Mouse (Mus musculus) right cerebral cortex, postnatal 4 days (tissue): ENCODE results near the gene Gtpbp10.
A peak's percentile ranks its signal among the peaks of the same experiment; 100 is the strongest.

ENCODE experiments used
- DNase-seq: peaks from one replicate; pipeline ENCODE4 v3.0.0-alpha.2; 2022

The Gtpbp10 gene

DNA sequence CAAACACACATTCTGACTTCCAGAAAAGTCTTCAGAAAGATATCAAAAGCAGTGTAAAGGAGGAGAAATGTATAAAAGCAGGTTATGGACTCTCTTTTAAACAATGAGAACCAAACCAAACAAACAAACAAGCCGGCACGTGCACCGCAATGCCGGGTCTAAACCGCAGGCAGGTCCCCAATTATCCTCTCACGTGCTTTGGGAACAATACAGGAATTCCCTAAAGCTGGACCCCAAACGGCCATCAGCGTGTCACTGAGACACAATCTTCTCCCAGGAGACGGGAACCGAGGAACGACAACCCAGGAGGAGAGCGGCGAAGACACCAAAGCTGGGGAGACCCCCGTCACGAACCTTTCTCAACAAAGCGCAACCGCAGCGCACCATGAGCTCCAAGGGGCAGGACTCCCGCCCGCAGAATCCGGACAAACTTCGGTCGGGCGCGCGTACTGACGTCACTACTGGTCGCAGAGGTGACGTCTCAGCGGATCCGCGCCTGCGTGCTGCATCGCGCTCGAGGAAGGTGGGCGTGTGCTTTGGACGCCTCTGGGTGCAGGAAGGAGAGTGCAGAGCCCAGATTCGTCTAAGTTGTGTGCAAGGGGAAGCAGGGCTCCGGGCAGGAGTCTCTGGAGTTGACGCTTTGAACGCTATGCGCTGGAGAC, at the start of gene Gtpbp10:
TSS of gene Gtpbp10 (minus strand) at position 460 of the 662 bp plus-strand sequence.
- peak; percentile 94 for DNase-seq

DNA sequence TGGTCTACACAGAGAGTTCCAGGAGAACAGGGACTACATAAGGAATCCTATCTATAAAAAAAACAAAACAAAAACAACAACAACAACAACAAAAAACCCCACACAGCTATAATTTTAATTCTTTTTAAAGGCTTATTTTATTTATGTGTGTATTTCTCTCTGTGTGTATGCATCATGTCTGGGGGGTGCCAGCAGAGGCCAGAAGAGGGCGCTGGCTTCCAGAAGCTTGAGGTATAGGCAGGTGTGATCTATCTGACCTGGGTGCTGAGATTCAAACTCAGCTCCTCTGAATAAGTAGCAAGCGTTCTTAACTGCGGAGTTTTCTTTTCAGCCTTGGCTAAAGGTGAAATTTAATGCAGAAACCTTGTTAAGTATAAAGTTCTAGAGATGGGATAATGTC, 28.3 kb upstream of the Gtpbp10 start:
- DNase-seq, result no peak

DNA sequence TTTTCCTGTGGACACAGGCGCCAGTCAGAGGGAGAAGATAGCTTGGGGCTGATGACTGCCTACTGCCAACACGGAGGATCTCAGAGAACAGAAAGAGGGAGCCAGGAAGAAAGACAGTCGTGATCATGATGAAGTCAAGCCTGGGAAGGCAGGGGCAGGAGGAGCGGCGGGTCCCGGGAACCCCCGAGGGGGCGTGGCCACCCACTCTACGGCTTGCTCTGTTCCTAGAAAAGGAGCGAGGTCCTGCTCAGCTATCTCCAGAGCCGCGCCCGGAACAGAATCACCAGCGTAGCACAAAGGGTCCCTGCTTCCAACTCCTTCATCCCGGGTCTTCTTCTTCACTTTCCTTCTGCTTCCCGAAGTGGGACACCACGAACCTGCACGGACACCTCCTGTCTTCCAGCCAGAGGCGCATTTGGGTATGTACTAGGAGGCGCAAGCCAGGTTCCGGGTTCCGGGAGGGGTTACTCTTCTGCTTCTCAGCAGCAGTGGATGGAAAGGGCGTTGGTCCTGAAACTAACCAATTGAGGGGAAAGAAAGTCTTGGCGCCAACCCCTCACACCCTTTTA, 14.5 kb upstream of the Gtpbp10 start, which contains the start of gene Gm8773:
TSS of gene Gm8773 (plus strand) at position 51 of the 569 bp plus-strand sequence.
- peak; percentile 53 for DNase-seq

DNA sequence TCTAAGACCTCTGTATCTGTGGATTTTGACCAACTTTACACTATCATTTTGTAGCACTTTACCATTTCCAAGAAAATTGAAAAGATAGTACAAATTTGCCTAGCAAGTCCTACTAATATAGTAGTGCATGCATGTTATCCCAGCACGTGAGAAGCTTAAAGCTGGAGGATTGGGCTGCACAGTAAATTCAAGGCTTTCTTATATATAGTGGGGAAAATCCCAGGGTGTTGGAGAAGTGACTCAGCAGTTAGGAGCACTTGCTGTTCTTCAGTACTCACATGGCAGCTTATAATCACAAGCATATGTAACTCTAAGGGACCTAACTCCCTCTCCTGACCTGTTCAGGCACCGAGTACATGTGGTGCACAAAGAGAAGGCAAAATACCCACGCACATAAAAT, 3.1 kb upstream of the Gtpbp10 start:
- no peak for DNase-seq

DNA sequence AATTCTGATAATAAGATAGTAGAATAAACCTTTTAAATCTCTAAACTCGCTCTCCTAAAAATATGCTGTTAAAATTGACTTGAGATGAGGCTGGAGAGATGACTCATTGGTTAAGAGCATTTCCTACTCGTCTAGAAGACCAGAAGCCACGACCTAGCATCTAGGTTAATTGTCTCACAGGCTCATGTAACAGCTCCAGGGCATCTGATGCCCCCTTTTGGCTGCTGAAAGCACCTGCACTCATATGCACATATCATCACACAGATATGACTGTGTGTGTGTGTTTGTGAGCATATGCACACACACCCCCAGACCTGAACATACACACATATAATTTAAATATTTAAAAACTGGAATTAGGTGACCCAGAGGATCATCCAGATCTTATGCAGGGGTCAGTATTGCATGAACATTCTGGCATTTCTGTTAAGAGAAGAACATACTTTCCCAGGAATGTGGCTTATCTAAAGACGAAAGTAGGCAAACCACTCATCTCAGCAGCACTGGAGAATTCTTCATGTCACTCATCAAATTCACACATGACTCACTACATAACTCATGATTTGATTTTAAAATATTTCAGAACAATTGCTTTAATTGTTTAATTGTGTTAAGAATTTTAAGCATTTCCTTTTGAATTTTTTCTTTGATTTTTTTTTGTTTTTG, 1.8 kb upstream of the Gtpbp10 start:
- DNase-seq, result no peak

DNA sequence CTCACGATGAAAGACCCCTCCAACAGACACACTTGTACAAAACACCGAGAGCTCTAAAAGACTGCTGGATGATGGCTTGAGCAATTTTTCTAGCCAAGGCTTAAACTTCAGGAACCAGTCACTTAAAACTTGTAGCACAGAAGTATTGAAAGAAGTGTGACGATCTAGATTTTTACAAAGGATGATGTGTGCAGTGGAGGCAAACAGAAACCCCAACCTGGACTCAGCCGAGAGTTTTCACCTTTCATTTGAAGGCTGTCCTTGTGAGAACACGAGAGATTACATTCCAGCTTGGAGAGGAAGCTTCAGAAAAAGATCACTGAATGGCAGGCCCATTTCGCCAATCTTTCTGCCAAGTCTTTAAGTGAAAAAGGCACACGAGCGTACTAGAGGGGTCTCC, 460 bp upstream of the Gtpbp10 start:
- no peak for DNase-seq

DNA sequence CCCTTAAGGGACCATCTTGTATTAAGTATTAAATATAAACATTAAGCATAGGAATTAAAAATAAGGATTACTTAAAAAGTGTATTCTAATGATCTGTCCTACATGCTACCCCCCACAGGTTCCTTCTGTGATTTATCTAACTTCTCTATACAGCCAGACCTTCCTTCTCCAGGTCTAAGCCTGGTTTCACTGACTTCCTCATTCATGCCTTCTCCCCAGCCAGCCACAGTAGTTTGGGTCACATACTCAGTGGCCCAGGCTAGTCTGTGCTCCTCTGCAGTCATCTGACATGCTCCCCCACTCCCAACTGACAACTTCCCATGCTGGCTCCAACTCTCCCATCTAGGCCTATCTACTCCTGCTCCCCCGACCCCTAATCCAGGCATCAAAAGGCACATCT, 8.2 kb downstream of the Gtpbp10 start:
- no peak for DNase-seq

DNA sequence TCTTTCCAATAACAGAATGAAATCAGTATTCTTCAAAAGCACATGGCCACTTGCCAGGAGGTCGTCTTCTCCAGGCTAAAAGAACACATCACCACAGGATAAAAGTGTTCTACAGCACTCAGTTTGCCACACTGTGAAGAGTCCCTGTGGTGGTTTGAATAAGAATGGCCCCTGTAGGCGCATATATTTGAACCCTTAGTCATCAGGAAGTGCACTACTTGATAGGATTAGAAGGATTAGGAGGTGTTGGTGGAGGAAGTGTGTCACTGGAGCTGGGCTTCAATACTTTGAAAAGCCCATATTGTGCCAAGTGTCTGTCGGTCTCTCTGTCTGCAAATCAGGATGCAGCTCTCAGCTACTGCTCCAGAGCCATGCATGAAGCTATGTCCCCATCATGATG, 19.0 kb downstream of the Gtpbp10 start:
- DNase-seq, result no peak

DNA sequence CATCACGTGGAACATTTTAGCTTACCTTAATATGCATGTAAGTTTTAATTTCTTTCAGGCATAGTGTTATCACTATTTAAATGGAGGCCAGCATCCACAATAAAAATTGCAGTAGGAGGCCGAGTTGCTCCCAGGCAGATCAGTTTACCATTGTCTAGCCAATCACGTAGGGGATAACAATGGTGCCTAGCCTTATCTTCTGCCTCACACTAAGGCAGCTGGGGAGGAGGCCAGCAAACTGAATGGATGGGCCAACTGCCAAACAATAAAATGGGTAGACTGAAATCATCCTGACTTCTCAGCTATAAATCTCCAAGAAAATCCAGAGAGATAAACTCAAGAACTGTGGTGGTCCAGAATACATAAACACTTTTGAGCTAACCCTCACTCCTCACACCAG, 19.6 kb downstream of the Gtpbp10 start:
- DNase-seq, result no peak

DNA sequence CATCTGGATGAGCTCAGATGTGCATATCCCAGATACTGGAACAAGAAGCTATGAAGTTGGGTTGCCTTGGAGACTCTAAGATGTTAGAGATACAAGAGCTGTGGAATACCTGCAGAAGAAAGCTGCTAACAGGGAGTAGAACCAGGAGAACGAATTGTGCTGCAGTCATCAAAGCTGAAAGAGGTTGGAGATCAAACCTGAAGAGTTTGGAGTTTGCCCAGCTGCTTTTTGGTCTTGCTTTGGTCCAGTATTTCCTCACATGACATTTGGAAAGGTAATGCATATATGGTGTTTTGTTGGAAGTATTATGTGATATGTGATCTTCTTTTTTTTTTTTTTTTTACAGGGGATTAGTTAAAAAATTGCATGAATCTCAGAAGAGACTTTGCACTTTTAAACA, 23.2 kb downstream of the Gtpbp10 start:
- DNase-seq, result no peak

DNA sequence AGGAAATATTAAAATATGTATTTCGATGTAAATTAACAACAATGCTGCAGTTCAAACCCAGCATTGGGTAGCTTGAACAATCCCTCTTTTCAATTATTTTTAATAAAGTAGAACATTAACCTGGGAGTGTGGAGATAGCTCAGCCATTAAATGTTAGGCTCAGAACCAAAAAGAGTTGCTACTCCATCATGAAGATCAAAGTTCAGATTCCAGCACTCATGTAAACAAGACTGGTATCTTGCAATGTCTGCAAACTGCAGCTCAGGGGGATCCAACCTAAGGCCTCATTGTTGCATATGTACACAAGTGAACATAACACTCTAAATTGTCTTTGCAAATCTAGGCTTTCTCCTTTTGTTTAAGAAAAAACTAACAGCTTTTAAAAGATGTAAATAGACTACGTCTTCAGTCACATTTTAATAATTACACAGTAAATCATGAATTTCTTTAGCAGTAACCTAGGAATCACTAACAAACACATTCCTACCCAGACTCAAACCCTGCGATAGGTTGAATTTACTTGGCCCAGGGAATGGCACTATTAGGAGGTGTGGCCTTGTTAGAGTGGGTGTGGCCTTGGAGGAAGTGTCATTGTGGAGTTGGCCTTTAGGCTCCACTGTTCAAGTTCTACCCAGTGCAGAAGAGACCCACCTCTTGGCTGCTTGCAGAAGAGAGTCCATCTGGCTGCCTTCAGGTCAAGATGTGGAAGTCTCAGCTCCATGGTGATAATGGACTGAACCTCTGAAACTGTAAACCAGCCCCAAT, 25.5 kb downstream of the Gtpbp10 start:
- no peak for DNase-seq

DNA sequence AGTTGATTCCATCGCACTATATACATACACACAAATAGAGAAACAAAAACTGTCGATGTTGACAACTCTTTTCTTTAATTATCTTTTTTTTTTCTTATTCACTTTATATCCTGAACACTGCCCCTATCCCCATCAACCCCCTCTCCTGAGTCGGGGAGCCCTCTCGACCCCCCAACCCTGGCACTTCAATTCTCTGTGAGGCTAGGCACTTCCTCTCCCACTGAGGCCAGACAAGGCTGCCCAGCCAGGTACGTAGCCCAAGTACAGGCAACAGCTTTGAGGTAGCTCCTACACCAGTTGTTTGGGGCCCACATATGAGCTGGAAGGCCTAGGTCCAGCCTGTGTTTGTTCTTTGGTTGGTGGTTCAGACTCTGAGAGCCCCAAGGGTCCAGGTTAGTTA, 43.9 kb downstream of the Gtpbp10 start:
- no peak for DNase-seq

DNA sequence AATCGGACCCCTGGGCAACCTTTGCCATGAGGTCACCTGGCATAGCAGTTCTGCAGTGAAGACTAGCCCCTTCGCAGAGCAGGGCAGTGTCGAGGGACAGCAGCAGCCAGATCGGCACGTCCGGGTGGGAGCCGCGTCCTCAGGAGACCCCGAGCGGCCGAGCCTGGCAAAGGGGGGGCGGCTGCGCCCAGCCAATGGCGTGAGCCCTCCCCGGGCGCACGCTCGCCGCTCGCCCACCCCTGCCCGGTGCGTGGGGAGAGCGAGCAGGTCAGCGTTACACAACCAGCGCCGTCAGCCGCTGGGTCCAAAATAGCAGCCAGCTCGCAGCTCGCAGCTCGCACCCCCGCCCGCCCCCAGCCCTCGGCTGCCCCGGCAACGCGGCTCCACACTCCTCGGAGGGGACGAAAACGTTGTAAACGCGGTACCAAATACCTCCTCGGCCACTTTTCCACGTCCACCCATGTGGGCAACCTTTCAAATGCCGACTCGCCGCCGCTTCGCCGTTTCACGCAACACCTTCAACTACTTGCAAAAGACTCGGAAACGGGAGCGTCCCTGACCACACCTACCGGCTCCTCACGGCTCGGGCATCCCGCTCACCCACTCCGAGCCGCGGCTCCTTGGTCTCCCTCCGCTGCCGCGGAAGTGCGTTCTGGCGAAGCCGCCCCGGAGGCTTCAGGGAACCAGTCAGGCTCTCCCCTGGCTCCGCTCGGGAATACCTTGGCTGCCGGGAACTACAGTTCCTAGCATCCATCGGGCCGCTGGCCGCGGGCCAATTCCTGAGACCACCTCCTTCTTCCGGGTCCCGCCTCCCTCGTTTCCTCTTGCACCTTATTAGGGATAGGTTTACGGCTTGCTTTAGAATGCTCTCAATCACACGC, 44.9 kb downstream of the Gtpbp10 start, which contains the start of gene Cldn12:
TSS of gene Cldn12 (minus strand) at position 763 of the 881 bp plus-strand sequence.
- peak; percentile 99 for DNase-seq

DNA sequence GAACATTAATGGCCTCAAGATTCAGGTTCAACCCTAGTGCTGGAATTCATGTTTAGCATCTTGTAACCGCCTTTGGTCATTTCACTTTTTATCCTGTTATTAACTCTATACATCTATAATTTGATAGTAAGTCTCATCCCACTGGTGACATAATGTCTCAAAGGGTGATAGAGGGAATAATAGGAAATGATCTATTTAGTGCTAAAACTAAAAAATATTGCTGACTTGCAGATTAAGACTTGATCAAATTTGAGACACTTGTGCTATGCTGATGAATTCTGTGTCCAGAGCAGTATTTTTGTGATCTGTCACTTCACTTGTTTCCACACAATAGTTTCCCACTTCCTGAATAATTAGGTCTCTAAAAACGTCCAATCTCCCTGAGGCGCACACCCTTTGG, 47.9 kb downstream of the Gtpbp10 start:
- DNase-seq, result no peak

DNA sequence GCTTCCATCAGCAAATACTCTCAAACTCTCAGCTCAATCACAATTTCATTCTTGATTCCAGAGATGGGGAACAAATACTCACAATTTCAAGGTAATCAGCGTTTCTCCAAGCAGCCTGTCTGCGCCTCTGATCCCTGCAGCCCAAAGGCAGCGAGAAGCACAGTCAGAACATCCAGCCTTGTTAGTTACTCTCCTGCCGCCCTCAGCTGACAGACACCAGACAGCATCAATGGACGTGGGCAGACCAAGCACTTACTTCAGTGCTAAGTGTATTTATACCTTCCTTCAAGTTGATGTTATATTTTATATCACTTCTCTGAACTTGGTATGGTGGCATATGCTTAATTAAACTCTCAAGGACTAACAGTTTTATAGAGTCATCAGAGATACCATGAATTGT, 48.3 kb downstream of the Gtpbp10 start:
- DNase-seq, result no peak

DNA sequence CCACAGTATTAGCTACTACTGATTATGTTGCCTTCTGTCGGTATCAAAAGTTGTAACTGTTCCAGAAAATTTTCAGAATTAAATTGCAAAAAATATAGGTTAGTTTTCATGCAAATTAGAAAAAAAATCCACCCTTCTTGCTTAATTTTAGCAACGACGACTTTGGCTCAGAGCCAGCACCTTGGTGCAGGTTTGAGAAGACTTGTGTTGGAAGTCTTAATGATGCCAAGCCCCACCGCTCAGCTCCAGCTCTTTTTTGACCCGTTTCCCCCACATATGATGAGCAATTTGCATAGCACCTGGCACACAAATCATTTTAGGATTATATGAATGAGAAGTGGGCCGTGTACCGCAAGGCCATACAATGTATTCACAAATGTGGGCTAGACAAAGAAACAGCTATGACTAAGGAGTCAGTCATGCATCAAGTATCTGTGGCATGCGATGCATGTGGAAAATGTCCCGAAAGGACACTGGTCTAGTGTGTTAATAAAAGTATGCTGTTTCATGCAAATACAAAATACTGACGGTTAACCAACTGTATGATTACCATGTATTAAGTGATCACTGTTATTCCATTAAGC, 48.9 kb downstream of the Gtpbp10 start:
- peak; percentile 50 for DNase-seq

DNA sequence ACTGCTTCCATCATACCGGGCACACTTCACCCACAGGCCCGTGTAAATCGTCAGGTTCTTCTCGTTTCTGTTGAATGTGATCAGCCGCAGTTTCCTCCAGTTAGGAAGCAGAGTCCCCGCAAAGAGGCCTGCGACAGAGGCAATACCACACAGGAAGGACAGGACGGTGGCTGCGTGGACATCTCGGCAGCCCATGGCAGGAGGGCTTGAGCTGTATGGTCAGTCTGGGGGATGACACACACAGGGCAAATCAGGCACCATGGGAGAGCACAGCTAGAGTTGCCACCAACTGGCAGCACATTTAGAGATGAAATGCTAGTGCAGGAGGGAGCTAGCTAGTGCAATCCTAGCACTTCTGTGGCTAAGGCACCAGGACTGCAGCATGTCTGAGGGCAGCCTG, 51.1 kb downstream of the Gtpbp10 start:
- DNase-seq, result no peak

DNA sequence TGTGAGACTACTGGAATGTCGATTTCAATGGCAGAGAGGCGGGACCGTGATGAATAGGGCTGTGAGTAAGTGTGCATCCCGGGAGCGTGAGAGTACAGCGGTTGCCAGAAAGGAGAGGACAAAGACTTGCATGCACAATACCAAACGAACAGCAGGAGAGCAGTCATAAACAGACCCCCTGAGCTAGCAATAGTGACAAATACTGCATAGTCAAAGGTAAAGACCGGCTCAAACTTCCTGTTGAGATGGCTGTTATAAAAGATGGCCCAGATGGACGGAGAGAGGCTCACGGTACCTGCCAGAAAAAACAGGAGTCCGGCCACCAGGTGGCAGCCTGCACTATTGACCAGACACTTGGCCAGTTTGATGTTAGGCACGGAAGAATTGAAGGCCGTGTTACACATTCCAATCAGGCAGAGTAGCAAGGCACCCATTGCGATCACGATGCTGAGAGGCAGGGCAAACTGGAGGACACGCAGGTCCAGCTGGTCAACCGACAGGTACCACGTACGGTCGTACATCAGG, 51.6 kb downstream of the Gtpbp10 start:
- peak; percentile 66 for DNase-seq

DNA sequence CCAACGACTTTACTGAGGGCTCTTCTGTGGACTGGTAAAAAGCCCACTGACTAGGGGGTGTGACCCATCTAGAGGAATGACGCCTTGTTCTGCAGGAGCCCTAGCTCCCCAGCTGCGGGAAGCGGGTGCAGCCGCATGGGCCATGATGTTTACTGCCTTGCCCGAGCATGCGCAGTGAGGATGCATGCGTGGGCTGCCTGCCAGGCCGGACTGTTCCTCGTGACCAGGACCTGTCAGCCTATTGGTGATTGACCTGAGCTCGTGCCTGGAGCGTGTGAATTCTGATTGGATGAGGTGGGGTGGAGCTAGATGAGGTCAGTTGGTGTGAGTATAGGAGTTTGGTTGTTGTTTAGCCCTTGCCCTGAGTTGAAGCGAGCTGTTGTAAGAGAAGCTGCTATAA, 54.9 kb downstream of the Gtpbp10 start:
- DNase-seq, result no peak

DNA sequence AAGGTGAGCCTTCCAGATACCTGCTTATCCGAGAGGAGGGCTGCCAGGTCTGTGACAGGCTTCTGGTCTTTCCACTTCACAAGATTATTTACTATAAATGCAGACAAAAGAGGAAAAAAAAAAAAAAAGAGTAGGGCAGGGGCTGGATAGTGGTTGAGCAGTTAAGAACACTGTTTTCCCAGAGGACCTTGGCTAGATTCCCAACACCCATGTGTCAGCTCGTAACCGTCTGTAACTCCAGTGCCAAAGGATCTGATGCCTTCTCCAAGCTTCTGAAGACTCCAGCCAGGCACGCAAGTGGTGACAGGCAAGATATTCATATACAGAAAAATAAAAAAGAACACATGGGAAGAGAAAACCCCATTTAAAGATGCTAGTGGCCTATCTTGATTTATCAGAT, 56.0 kb downstream of the Gtpbp10 start:
- no peak for DNase-seq

DNA sequence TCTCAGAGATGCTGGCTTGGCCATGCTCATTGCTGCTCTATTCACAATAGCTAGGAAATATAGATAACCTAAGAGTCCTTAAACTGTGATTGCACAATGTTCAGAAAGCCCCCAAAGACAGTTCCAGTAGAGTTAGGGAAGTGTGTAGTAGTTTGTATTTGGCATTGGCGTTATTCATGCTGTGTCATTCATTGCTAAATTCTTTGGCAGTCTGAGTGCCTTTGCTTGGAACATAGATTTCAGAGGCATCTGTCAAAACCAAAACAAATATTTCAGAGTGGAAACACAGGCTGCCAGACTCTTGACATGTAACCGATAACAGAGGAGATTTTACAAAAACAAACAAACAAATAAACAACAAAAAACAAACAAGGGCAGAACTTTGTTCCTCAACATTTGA, 57.8 kb downstream of the Gtpbp10 start:
- no peak for DNase-seq

DNA sequence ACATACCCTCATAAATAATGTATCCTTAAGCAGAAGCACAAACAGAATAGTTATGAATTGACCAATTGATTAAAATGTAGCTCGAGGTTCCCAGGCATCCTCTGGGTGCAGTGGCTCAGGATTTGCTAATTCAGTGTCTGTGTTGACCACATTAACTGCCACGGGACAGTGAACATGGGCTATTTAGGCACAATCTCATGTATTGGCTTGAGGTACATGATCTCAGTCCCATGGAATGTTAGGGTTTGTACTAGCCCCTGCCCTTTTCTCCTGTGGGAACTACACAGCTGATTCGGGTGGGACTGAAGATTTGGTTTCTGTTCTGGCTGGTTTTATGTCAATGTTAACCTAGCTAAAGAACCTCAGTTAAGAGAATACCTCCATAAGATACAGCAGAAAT, 62.9 kb downstream of the Gtpbp10 start:
- no peak for DNase-seq
